Comparison of ENCODE assay signal across 8 mouse cellular contexts in genomic region chr9:105131253-105132001, GRCm38 (mm10). TPM values are rescaled to one million over a fixed set of nuclear protein-coding genes. Genes with fewer than 3 reads are reported as not detected.
DNase-seq lines count a peak whose midpoint lies in the region; ATAC-seq and TF ChIP-seq lines count a peak whose summit lies in the region.

Gene Nudt16, minus strand, starts transcription at chr9:105131824.

- H3K36me3 ChIP-seq in embryonic facial prominence, embryonic 14.5 days (ENCODE audit: control insufficient read depth, insufficient read depth, low read length), result no peaks in the 10 kb centered on the region
- no peaks in the 10 kb centered on the region for H3K36me3 ChIP-seq in heart, adult 2 months (ENCODE audit: control insufficient read depth, insufficient read depth, low read length)
- H3K36me3 ChIP-seq in limb, embryonic 13.5 days, result no peaks in the 10 kb centered on the region
- no peaks in the 10 kb centered on the region for H3K36me3 ChIP-seq in midbrain, embryonic 16.5 days (ENCODE audit: control insufficient read depth, insufficient read depth, low read length)

- peak within 1 kb of the TSS; percentile 73 for H3K4me3 ChIP-seq in embryonic facial prominence, embryonic 14.5 days (ENCODE audit: low read depth, low read length)
- peak within 1 kb of the TSS; percentile 81 for H3K4me3 ChIP-seq in heart, adult 2 months
- peak within 1 kb of the TSS; percentile 72 for H3K4me3 ChIP-seq in limb, embryonic 13.5 days
- peak within 1 kb of the TSS; percentile 80 for H3K4me3 ChIP-seq in midbrain, embryonic 16.5 days (ENCODE audit: low read depth, low read length)

- peak within 1 kb of the TSS; percentile 87 for H3K4me2 ChIP-seq in embryonic facial prominence, embryonic 14.5 days (ENCODE audit: low read depth, low read length)
- peak within 1 kb of the TSS; percentile 85 for H3K4me2 ChIP-seq in limb, embryonic 13.5 days (replicated peaks)
- peak within 1 kb of the TSS; percentile 65 for H3K4me2 ChIP-seq in midbrain, embryonic 16.5 days (ENCODE audit: low read length)

- no peak for TF ChIP-seq CTCF in heart, adult 2 months (IDR thresholded peaks at IDR 0.05)

- H3K27ac ChIP-seq in embryonic facial prominence, embryonic 14.5 days (replicated peaks; ENCODE audit: low read depth, low read length), result peak within 1 kb of the TSS; percentile 74
- H3K27ac ChIP-seq in heart, adult 2 months, result peak within 1 kb of the TSS; percentile 83
- peak within 1 kb of the TSS; percentile 28; the same call in 1 of the 2 replicates for H3K27ac ChIP-seq in limb, embryonic 13.5 days
- H3K27ac ChIP-seq in midbrain, embryonic 16.5 days (ENCODE audit: low read length), result peak within 1 kb of the TSS; percentile 89

- peaks cover 9% of the 10 kb centered on the region for H3K4me1 ChIP-seq in embryonic facial prominence, embryonic 14.5 days (ENCODE audit: control insufficient read depth, insufficient read depth, low read length)
- peaks cover 4% of the 10 kb centered on the region for H3K4me1 ChIP-seq in heart, adult 2 months (ENCODE audit: control insufficient read depth, insufficient read depth, low read length)
- peaks cover 7% of the 10 kb centered on the region for H3K4me1 ChIP-seq in limb, embryonic 13.5 days
- peaks cover 21% of the 10 kb centered on the region for H3K4me1 ChIP-seq in midbrain, embryonic 16.5 days (ENCODE audit: control insufficient read depth, insufficient read depth, low read length)

- under 1% methylated on average over 57 of the region's 60 CpGs for WGBS in embryonic facial prominence, embryonic 14.5 days
- WGBS in heart, adult 2 months, result under 1% methylated on average over 60 of the region's 60 CpGs
- under 1% methylated on average over 60 of the region's 60 CpGs for WGBS in limb, embryonic 13.5 days
- WGBS in midbrain, embryonic 16.5 days, result under 1% methylated on average over 60 of the region's 60 CpGs

- peak; percentile 98 for ATAC-seq in embryonic facial prominence, embryonic 14.5 days (ENCODE audit: low read depth)
- ATAC-seq in limb, embryonic 13.5 days (ENCODE audit: low FRiP score, low read depth), result peak; percentile 97
- ATAC-seq in midbrain, embryonic 16.5 days, result peak; percentile 98

- H3K79me2 ChIP-seq in heart, adult 2 months (replicated peaks; ENCODE audit: control insufficient read depth, insufficient read depth, low read length), result no peaks in the 10 kb centered on the region

- peak; percentile 92 for DNase-seq in 3T3-L1 (ENCODE audit: low read depth, low spot score)
- DNase-seq in adrenal gland, postnatal 4 days (ENCODE audit: low spot score in 2 of 2), result peak; percentile 63 to 79
- peak; percentile 97 for DNase-seq in embryonic facial prominence, embryonic 14.5 days (ENCODE audit: low spot score)
- DNase-seq in heart, adult 2 months, result peak; percentile 91 to 95
- DNase-seq in kidney, adult 8-10 months, result peak; percentile 91 to 92
- DNase-seq in spleen, postnatal 10 days (ENCODE audit: low spot score in 2 of 2), result peak; percentile 72 to 90

- intact Hi-C loops in heart, adult 2 months (cut with DNase I), result loop anchor here (5.0 to 10.0 kb wide), 3 partner anchors 79 to 363 kb away; partner anchors contain the start of genes Aste1, Mrpl3 and Nek11

- TF ChIP-seq POLR2A in heart, adult 2 months (IDR thresholded peaks at IDR 0.05; ENCODE audit: insufficient read depth, low read depth, low read length), result peak; percentile 71

- 0 out of 2 replicates have a peak, but pooled peaks have one; percentile 19 for TF ChIP-seq EP300 in heart, adult 2 months (IDR thresholded peaks at IDR 0.05; ENCODE audit: insufficient read depth, low read depth, low read length)

- no peaks in the 10 kb centered on the region for H3K27me3 ChIP-seq in embryonic facial prominence, embryonic 14.5 days (replicated peaks; ENCODE audit: control insufficient read depth, insufficient read depth, low read length)
- no peaks in the 10 kb centered on the region for H3K27me3 ChIP-seq in heart, adult 2 months (ENCODE audit: control insufficient read depth, insufficient read depth, low read length)
- peaks cover 12% of the 10 kb centered on the region; the same call in 1 of the 2 replicates for H3K27me3 ChIP-seq in limb, embryonic 13.5 days
- no peaks in the 10 kb centered on the region for H3K27me3 ChIP-seq in midbrain, embryonic 16.5 days (ENCODE audit: control insufficient read depth, insufficient read depth, low read depth, low read length)

- peak within 1 kb of the TSS; percentile 73 for H3K9ac ChIP-seq in embryonic facial prominence, embryonic 14.5 days (ENCODE audit: low read depth, low read length)
- H3K9ac ChIP-seq in heart, adult 2 months (ENCODE audit: low read depth, low read length), result peak within 1 kb of the TSS; percentile 72
- peak within 1 kb of the TSS; percentile 77 for H3K9ac ChIP-seq in limb, embryonic 13.5 days
- H3K9ac ChIP-seq in midbrain, embryonic 16.5 days (ENCODE audit: low read depth, low read length), result peak within 1 kb of the TSS; percentile 87

- no peaks in the 10 kb centered on the region for H3K9me3 ChIP-seq in embryonic facial prominence, embryonic 14.5 days (ENCODE audit: control insufficient read depth, low read length)
- H3K9me3 ChIP-seq in limb, embryonic 13.5 days, result no peaks in the 10 kb centered on the region
- no peaks in the 10 kb centered on the region for H3K9me3 ChIP-seq in midbrain, embryonic 16.5 days (replicated peaks; ENCODE audit: control insufficient read depth, low read length, poor library complexity, severe bottlenecking)

RNA-seq across cellular contexts. Expression of gene Nudt16, which starts in this region (rescaled TPM):
- 10 to 100 TPM; 20.5 to 23.2 TPM for total RNA-seq in adrenal gland, postnatal 4 days (2021)
- polyA plus RNA-seq in embryonic facial prominence, embryonic 14.5 days (2014; fragmentation: Nextera tagmentation; extraction: Ambion mirVana), result 13.0 and 14.7 TPM in 2 replicates
- 1 to 10 TPM; 4.5 to 7.5 TPM for total RNA-seq in heart, adult 2 months (2021)
- 4.5 and 5.3 TPM in 2 replicates for polyA plus RNA-seq in heart, adult 2 months (2012; rRNA removed)
- polyA plus RNA-seq in limb, embryonic 13.5 days (2015; fragmentation: Nextera tagmentation; extraction: Ambion mirVana), result 9.2 and 9.3 TPM in 2 replicates
- polyA plus RNA-seq in midbrain, embryonic 16.5 days (2015; fragmentation: Nextera tagmentation; extraction: Ambion mirVana), result 29.4 and 31.1 TPM in 2 replicates

Comparison
In these comparisons a context has a peak if more than half of its experiments do, and no peak if none do; other contexts are left out.
1. Peak in every context shown above with its lines: DNase-seq, ATAC-seq, H3K4me3 ChIP-seq and H3K27ac ChIP-seq.
2. H3K27ac ChIP-seq: peak in every context shown above with its lines; median percentile 89 in midbrain, embryonic 16.5 days; 83 in heart, adult 2 months; 74 in embryonic facial prominence, embryonic 14.5 days; 28 in limb, embryonic 13.5 days.